Mouse (Mus musculus) heart, postnatal 36 days (tissue): ENCODE results near the gene Wasf3. TPM values are rescaled to one million over a fixed set of nuclear protein-coding genes. Genes with fewer than 3 reads are reported as not detected.

Source experiments
- total RNA-seq, 2 experiments: library from RNA; stranded (reverse); gene quantifications; 2 replicates each; pipeline ENCODE4 v1.2.3; 2021

Wasf3 gene
- total RNA-seq, 2 experiments from 2014 or later: 0.54 to 0.58 TPM

Other genes with a start within 250 kb of the Wasf3 start
- not detected for gene Gm5565, start 224.4 kb upstream of the Wasf3 start, total RNA-seq
- gene Gm6309, start 214.3 kb upstream of the Wasf3 start, total RNA-seq: not detected
- gene 1700001J03Rik, start 199.7 kb upstream of the Wasf3 start, total RNA-seq: not detected
- gene Rnf6, start 163.4 kb upstream of the Wasf3 start, total RNA-seq: 10 to 100 TPM; 40.4 to 41.6 TPM
- gene Cdk8, start 153.8 kb upstream of the Wasf3 start, total RNA-seq: 10 to 100 TPM; 14.6 to 18.0 TPM
- not detected for gene Gm6408, start 97.0 kb downstream of the Wasf3 start, total RNA-seq
- gene Gm6370, start 106.4 kb downstream of the Wasf3 start, total RNA-seq: not detected
- gene 4930449I24Rik, start 117.4 kb downstream of the Wasf3 start, total RNA-seq: not detected
- gene Gm3402, start 129.1 kb downstream of the Wasf3 start, total RNA-seq: not detected
- not detected for gene Gm3404, start 140.8 kb downstream of the Wasf3 start, total RNA-seq
- gene Gm3409, start 152.7 kb downstream of the Wasf3 start, total RNA-seq: not detected
- gene Gm3415, start 171.2 kb downstream of the Wasf3 start, total RNA-seq: not detected
- not detected for gene Gpr12, start 200.3 kb downstream of the Wasf3 start, total RNA-seq